Mouse (Mus musculus): ENCODE results near the gene Itga7.

The Itga7 gene

DNA sequence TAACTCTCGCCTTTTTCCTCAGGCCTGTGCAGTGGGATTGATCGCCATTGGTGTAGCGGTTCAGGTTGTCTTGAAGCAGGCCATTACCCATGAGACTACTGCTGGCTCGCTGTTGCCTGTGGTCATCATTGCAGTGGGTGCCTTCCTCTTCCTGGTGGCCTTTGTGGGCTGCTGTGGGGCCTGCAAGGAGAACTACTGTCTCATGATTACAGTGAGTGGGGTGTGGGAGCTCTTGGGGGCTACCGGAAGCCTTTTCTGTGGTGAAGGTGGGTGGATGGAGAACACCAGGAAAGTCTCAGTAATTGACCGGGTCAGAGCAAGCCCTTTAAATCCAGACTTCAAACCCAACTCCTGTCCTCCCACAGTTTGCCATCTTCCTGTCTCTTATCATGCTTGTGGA, 22.2 kb upstream of the Itga7 start:
- no peak for DNase-seq (ENCODE audit: extremely low spot score, low spot score)

- no peak for DNase-seq (ENCODE audit: extremely low spot score, low spot score)
Measured at GRCm38 (mm10) chr10:128912268-128912667, 21.4 kb upstream of the Itga7 start.

GRCm38 (mm10) chr10:128912791-128913190, 20.8 kb upstream of the Itga7 start:
- DNase-seq (ENCODE audit: extremely low spot score, low spot score): no peak

DNA sequence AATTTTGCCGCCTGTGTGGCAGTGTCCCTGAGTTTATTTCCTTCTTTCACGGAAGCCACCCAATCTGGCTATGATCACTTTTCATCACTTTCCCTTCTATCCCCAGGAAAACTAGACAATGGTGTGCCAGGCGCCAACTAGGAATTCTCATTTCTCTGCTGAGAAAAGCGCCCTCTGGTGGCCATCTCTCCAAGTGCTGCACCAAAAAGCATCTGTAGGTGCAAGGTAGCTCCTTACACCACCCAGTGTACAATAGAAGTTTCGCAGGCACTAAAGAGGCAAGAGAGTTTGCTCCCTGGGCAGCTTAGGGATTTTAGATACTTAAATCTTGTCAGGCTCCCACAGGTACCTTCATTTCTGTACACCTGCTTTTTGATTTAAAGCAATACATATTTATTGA, 20.4 kb upstream of the Itga7 start:
- DNase-seq (ENCODE audit: extremely low spot score, low spot score): peak; percentile 92

- DNase-seq (ENCODE audit: extremely low spot score, low spot score): no peak
Measured at GRCm38 (mm10) chr10:128913696-128914095, 19.9 kb upstream of the Itga7 start.

GRCm38 (mm10) chr10:128915550-128915949, 18.1 kb upstream of the Itga7 start:
- DNase-seq (ENCODE audit: extremely low spot score, low spot score): no peak

- DNase-seq (ENCODE audit: extremely low spot score, low spot score): no peak
Measured at GRCm38 (mm10) chr10:128916665-128917064, 17.0 kb upstream of the Itga7 start.

- no peak for DNase-seq (ENCODE audit: extremely low spot score, low spot score)
Measured at GRCm38 (mm10) chr10:128917400-128917799, 16.2 kb upstream of the Itga7 start.

DNA sequence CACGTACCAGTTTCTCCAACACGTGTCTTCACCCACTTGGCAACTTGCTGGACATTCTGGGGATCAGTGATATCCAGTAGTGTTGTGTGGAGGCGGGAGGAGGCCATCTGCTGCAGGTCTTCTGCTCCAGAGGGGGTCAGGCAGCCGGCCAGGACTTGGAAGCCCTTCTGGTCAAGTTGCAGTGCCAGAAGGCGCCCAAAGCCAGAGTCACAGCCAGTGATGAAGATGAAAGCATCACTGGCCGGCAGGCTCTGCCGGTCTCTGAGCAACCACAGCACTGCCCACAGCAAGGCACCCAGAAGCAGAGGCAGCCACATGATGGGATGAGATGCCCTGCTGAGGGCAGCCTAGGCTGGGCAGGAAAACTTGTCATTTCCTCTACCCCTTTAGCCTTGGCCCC, 15.4 kb upstream of the Itga7 start:
- DNase-seq (ENCODE audit: extremely low spot score, low spot score): no peak

GRCm38 (mm10) chr10:128919203-128919631, 14.4 kb upstream of the Itga7 start:
- no peak for DNase-seq (ENCODE audit: extremely low spot score, low spot score)

DNA sequence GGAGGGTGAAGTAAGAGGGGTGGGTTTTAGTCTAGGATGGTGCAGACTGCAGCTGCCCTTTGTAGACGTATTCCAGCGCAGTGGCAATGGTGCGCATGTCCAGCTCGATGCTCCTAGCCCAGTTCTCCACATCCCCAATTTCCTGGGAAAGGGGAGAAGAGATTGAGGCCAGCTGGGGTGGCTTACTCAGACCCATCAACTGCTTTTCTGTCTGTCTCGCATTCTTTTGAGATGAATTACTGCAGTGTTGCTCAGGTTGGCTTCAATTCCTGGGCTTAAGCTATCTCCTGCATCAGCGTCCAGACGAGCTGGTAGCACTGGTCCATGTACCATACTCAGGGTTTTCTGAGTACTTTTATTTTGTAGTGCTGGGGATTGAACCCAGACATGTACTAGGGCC, 13.7 kb upstream of the Itga7 start:
- no peak for DNase-seq (ENCODE audit: extremely low spot score, low spot score)

DNA sequence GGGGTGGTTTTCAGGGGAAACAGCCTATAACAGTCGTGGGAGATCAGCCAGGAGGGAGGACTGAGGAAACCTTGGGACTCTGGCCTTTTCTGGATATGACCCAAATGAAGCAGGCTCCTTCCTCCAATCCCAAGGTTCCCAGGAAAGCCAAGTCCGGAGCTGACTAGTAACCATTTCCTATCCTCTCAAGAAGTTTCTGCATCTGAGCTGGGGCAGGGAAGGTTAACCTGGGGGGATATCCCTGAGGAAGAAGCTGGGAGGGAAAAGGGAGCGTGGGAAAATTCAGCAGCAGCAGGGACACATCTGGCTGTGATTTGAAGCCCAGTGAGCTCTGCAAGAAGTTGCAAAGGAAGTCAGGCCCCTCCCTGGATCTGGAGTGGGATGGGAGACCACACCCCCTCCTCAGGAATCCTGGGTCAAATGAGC, 12.9 kb upstream of the Itga7 start:
- DNase-seq (ENCODE audit: extremely low spot score, low spot score): no peak

DNA sequence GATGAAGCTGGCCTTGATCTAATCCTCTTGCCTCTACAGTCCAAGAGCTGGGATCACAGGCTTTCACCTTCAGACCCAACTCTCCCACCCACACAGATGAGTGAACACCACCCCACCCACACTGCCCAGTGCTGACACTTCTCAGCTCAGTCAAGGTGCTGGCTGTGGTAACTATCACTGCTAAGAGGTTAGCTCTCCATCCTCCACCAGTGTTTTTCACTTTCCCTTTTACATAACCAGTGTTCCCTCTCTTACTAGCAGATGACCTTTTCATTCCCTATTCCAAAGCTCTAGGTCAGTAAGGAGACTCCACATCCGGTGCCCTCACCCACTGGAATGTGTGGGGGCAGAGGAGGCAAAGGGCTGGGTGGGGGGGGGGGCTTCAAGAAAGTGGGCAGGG, 12.4 kb upstream of the Itga7 start:
- no peak for DNase-seq (ENCODE audit: extremely low spot score, low spot score)

DNA sequence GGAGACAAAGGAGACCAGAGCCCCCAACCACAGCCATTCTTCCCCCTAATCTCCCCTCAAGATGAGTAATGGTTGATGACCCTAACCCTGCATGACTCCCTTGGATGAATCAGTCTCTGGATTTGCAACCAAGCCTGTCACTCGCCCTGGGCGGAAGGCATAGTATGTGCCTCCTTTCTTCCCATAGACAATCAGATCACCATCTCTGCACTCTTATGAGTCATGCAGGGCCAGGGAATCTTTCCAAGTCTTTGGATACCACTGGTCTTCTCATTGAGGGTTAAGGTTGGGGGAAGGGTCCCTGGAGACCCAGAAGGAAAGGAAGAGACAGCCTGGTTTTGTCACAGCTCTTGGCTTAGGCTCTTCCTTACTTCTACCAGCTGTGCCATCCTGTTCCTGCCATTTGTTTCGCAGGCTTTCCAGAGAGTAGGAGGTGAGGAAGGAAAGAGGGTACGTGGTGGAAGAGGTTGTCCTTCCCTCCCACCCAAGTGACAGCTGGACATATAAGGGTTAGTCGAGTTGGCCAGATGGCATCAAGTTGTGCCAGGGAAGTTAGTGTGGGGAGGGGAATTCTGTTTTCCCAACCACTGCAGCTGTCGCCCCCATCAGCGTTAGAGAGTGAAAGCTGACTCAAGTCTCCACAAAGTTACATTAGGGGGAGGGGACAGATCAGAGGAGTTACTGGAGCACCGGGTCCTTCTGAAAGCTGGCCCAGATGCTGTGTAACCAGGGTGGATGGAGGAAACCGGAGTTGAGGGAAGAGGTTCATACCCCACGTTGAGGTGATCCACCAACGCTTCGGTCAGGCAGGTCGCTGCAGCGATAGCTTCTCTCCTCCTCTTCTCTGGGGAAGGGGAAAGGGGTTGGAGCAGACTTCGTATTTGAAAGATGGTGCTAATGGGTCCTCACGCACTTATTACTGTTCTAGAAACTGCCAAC, 11.5 kb upstream of the Itga7 start:
- DNase-seq (ENCODE audit: extremely low spot score, low spot score): no peak

- DNase-seq (ENCODE audit: extremely low spot score, low spot score): no peak
Measured at GRCm38 (mm10) chr10:128922822-128923012, 10.9 kb upstream of the Itga7 start, which contains the start of gene Rdh5. Rdh5 (minus strand) TSS chr10:128922888.

DNA sequence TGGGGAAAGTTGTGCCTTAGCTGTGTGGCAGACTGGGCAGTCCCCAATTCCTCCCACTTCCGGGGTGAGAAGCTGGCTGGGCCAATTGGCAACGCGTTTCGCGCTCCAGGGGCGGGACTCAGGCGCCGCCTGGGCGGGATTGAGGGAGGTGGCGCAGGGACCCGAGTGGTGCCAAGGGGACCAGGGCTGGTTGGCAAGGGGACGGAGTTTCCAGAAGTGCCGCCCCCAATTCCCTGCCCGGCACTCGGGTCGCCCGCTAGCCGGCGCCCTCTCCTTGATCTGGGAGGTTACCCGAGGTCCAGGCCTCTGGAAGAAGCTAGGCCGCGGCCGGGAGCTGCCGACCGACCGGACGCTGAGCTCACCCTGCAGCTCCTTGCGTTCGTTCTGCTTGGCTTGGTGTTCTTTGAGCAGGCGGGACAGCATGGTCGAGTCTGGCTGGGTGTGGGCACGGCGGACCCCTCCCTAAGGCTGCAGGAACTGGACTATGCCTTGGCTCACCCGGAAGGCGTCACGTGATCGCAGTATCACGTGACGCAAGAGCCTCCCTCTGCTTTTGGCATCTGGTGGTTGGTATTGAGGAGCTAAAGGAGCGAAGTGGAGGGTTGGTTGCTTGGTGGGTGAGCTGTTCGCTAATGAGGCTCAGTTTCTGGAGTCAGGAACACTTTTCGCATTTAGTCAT, 10.5 kb upstream of the Itga7 start:
- DNase-seq (ENCODE audit: extremely low spot score, low spot score): peak; percentile 91

- no peak for DNase-seq (ENCODE audit: extremely low spot score, low spot score)
Measured at GRCm38 (mm10) chr10:128923935-128924334, 9.7 kb upstream of the Itga7 start, which contains the start of gene Bloc1s1. Bloc1s1 (minus strand) TSS chr10:128924035.

DNA sequence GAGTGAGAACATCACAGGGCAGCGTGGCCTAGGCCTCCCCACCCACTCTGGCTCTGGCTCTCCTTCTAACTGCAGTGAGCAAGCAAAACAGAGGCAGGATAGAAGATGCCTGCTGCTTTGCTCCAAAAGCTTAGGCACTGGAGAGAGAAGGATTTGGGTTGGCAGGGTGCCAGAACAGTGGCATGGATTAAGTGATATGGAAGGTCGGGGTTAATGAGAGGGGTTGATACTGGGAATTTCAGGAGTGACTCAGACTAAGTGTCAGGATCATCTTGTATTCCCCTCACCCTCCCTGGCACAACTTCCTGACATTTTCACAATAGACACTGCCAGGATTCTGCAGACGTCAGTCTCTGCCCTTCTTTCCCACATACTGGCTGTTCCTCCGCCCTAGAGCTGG, 5.3 kb upstream of the Itga7 start:
- no peak for DNase-seq (ENCODE audit: extremely low spot score, low spot score)

- no peak for DNase-seq (ENCODE audit: extremely low spot score, low spot score)
Measured at GRCm38 (mm10) chr10:128929638-128930378, 3.8 kb upstream of the Itga7 start.

GRCm38 (mm10) chr10:128931441-128931840, 2.2 kb upstream of the Itga7 start:
- DNase-seq (ENCODE audit: extremely low spot score, low spot score): no peak

DNA sequence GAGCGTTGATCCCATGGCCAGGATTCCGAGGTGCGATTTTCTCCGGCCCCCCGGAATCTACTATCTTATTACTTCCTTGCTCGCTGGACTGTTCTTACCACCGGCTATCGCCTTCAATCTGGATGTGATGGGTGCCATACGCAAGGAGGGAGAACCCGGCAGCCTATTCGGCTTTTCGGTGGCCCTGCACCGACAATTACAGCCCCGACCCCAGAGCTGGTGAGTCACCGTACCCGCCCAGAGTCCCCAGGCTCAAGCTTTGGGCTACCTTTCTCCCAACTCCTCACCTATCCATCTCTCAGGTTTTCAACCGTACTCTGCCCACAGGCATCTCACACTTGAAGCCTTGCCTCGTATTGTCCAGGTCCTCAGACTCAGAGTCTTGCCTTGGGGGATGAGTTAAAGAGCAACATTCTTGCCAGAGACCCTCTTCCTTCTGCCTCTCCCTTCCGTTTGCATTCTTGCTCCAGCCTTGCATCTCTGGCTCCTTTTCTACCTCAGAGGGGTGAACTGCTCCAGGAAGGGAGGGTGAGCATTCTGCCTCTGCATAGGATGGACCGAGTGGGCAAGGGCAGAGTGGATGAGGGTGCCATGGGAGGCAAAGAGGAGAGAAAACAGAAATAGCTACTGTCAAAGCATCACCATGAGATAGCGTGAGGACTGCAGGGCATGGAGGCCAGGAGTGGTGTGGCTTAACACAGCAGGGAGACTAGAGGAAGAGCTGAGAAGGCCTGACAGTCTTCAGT, 531 bp downstream of the Itga7 start:
- no peak for DNase-seq (ENCODE audit: extremely low spot score, low spot score)
